Mouse (Mus musculus): ENCODE measurements around the gene Ebi3.

Ebi3 gene

DNA sequence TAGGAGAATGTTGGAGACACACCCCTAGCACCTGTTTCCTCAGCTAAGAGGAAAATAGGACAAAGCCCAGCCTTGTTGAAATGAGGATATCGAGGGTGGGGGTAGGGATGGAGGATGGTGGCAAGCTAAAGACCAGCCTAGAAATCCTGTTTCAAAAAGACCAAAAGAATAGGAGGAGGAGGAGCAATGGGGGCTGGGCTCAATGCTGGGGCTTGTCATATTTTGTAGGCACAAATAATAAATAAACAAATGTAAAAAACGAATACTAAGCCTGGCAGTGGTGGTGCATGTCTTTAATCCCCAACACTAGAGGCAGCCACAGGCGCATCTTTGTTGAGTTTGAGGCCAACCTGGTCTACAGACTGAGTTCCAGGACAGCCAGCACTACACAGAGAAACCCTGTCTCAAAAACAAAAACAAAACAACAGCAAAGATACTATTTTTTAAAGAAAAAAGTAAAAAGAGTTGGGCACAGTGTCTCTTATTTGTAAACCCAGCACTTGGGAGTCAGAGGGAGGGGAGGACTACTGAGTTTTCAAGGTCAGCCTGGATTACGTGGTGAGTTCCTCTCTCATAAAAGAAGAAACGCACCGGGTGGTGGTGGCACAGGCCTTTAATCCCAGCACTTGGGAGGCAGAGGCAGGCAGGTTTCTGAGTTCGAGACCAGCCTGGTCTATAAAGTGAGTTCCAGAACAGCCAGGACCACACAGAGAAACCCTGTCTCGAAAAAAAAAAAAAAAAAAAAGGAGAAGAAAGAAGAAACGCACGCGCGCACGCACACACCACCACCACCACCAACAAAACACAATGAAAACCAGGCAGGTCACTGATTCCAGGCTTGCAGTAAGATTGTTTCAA is 5.5 kb downstream of the Ebi3 start:
- no peak for DNase-seq (ENCODE audit: extremely low read depth, low read depth, low spot score)

DNA sequence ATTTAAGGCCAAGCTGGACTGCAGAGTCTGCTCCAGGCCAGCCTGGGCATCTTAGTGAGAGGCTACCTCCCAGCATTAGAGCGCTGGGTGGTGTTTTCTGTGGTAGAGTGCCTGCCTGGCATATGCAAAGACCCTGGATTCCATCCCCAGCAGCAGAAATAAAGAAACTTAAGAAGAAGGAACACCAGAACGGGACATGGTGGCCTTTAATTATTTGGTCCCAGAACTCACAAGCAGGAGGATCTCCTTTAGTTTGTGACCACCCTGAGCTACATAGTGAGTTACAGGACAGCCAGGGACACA is 6.1 kb downstream of the Ebi3 start:
- no peak for DNase-seq (ENCODE audit: extremely low read depth, low read depth, low spot score)

- DNase-seq (ENCODE audit: extremely low read depth, low read depth, low spot score): peak; percentile 67
These were observed 6.7 kb downstream of the Ebi3 start, which contains the start of gene Yju2 for GRCm38 (mm10) chr17:55958918-55959728. Gene Yju2 (plus strand): TSS chr17:55959099.

DNA sequence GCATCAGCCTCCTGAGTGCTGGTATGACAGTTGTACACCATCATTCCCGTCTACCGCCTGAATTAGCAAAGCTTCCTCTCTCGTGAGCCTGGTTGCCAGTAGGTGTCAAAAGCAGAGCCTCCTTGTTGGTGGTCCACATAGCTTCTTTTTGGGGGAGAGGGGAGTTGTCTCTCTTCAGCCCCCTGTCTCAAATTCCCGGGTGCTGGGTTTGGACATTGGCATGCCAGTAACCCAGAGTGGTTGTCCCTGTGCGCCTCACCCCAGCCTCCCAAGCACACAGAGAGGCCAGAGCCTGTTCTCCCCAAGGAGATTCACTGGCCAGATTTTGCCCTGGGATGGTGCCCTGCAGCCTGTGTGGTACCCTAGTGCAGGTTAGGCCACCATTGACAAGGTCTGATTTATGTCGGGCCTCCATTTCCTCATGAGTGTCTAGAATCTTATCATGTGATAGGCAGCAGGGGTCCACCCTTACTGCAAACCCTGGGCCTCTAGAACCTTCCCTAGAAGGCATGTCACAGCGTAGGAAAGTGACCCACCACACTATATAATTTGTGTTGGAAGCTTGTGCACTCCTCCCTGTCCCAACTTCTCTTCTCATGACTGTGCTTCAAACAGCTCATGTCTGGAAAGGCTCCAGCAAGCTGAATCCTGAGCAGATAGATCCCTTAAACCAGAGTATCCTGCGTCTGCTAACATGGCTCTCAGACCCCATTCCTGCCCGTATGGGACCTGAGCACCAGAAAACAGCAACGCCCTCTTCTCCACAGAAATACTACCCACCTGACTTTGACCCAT is 7.7 kb downstream of the Ebi3 start:
- no peak for DNase-seq (ENCODE audit: extremely low read depth, low read depth, low spot score)

- DNase-seq (ENCODE audit: extremely low read depth, low read depth, low spot score): no peak
These were observed 8.4 kb downstream of the Ebi3 start for GRCm38 (mm10) chr17:55960791-55961190.

DNA sequence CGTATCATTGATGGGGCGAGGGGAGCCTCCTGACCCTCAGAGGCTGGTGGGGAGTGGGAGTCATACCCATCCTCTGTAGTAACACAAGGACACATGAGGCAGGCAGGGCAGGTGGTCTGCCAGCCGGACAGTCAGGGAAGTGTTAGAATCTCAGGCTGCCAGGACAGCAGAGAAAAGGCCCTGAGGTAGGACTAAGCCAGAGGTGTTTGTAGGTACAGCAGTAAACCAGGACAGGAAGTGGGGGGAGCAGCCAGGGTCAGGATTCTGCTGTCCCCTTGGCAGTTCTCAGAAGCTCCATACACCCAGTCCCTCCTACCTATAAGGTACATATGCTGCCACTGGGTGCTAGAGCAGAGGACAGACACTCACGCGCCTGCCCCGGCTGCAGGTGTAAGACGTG is 9.2 kb downstream of the Ebi3 start:
- no peak for DNase-seq (ENCODE audit: extremely low read depth, low read depth, low spot score)

DNA sequence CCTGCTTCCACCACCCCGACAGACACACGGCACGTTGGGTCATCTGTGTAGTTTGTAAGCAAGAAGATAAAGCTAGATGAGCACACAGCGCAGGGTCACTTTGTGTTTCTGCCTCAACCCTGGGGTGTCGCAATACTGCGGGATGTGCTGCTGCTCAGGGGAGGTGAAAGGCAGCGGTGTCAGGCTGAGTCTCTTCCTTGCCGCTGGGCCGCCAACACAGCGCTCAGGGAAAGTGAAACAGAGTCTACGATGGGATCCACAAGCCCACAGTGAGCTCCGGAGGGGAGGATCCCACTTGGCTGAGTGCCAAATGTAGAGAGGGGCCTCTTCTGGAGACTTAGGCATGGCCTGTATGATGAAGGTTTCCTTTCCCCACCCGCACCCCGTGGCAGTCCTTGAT is 10.7 kb downstream of the Ebi3 start:
- DNase-seq (ENCODE audit: extremely low read depth, low read depth, low spot score): no peak

DNA sequence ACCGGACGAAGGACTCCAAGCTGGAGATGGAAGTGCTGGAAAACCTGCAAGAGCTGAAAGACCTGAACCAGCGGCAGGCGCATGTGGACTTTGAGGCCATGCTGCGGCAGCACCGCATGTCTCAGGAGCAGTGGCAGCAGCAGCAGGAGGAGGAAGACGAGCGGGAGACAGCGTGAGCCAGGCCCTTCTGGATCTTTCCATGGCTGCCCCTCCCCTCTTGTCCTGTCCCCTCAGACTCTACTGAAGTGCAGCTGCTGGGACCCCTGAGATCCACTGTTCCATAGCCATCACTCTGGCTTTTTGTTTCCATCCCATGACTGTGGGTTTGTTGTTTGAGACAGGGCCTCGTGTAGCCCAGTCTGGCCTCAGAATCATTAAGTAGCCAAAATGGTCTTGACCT is 12.1 kb downstream of the Ebi3 start:
- no peak for DNase-seq (ENCODE audit: extremely low read depth, low read depth, low spot score)

DNA sequence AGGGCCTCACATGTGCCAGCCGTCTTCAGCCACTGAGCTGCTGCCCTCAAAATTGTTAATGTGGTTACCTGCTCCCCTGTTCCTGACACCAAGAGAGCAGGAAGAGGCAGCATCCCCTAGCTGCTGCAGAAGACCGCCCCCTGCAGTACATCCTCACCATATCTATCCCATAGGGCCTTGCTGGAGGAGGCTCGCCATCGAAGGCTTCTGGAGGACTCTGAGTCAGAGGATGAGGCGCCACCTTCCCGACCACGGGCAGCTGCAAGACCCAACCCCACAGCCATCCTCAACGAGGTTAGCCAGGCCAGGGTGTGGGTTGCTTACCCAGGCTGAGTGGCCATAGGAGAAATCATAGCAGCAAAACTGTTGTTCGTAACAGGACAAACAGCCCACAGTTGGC is 12.6 kb downstream of the Ebi3 start:
- DNase-seq (ENCODE audit: extremely low read depth, low read depth, low spot score): no peak

DNA sequence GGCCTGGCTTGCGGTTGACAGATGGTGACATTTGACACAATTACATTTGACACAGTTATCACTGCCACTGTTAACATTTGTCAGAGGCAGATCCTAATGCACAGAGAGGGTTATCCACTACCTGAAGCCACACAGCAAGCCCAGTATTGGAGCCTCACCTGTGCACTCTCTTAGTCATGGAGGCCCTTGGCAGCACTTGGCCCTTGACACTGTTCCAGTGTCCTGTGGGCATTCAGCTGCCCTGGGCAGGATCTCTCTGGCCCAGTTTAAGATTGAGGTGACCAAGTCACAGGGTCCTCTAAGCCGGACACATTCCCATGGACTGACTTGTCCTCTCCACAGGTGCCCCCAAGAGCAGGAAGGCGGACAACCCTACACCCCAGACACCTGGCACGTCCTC is 14.7 kb downstream of the Ebi3 start:
- no peak for DNase-seq (ENCODE audit: extremely low read depth, low read depth, low spot score)

- DNase-seq (ENCODE audit: extremely low read depth, low read depth, low spot score): no peak
These were observed 15.8 kb downstream of the Ebi3 start for GRCm38 (mm10) chr17:55968210-55968609.

DNA sequence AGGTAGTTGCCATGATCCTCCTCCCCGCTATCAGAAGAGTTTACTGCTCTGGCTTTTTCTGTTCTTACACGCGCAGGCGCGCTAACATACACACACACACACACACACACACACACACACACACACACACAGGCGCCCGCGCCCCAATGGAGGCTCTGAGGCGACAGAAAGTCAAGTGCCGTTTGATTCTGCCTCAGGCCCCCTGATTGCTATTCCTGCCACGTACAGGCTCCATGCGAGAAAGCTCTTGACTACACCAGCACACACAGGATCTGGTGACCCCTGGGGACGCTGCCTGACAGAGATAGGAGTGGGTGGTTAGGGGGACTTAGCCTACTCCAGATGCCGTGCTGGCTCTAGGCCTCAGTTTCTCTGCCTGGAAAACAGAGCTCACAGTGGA is 17.1 kb downstream of the Ebi3 start:
- DNase-seq (ENCODE audit: extremely low read depth, low read depth, low spot score): no peak

DNA sequence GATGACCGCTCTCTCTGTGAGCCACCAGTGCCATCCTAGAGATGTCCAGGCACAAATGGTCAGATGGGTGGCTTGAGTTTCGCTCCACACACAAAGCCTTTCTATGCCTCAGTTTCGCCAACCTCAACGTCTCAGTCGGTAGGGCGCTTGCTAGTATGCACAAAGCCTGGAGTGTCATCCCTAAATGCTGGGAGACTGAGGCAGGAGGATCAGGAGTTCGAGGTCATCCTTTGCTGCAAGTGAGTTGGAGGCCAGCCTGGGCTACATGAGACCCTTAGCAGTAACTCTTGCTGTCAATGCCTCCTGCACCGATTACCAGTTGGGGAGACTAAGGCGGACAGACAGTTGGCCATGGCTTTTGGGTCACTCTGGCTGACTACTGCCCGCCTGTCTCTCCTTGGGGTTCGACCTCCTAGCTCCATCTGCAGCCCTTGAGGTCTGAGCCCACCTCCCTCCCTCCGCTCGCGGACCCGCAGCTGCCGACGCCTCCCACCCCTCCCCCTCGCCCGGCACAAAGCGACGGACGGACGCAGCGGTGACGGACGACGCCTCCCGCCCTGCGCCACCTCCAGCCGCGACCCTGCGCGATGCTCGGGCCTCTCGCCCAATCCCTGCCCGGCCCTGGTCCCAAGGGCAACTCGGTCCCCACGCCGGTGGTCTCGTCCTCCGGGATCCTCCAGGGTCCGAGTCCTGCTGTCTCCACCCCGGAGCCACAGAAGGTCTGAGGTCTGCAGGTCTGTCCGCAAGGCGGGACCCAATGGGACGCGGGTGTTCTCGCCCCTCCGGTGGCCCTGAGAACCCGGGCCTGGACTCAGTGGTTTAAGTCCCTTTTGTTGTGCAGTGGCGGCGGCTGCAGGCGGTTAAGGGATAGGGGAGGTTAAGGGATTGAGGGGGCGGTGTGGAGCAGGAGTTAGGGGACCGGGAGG is 17.8 kb downstream of the Ebi3 start, which contains the start of gene Shd:
TSS of gene Shd (plus strand) at position 502 of the 926 bp plus-strand sequence.
- DNase-seq (ENCODE audit: extremely low read depth, low read depth, low spot score): no peak

GRCm38 (mm10) chr17:55971453-55971852 is 19.0 kb downstream of the Ebi3 start:
- DNase-seq (ENCODE audit: extremely low read depth, low read depth, low spot score): no peak

- no peak for DNase-seq (ENCODE audit: extremely low read depth, low read depth, low spot score)
These were observed 23.9 kb downstream of the Ebi3 start for GRCm38 (mm10) chr17:55976255-55976862.

GRCm38 (mm10) chr17:55977301-55977700 is 24.9 kb downstream of the Ebi3 start:
- no peak for DNase-seq (ENCODE audit: extremely low read depth, low read depth, low spot score)

DNA sequence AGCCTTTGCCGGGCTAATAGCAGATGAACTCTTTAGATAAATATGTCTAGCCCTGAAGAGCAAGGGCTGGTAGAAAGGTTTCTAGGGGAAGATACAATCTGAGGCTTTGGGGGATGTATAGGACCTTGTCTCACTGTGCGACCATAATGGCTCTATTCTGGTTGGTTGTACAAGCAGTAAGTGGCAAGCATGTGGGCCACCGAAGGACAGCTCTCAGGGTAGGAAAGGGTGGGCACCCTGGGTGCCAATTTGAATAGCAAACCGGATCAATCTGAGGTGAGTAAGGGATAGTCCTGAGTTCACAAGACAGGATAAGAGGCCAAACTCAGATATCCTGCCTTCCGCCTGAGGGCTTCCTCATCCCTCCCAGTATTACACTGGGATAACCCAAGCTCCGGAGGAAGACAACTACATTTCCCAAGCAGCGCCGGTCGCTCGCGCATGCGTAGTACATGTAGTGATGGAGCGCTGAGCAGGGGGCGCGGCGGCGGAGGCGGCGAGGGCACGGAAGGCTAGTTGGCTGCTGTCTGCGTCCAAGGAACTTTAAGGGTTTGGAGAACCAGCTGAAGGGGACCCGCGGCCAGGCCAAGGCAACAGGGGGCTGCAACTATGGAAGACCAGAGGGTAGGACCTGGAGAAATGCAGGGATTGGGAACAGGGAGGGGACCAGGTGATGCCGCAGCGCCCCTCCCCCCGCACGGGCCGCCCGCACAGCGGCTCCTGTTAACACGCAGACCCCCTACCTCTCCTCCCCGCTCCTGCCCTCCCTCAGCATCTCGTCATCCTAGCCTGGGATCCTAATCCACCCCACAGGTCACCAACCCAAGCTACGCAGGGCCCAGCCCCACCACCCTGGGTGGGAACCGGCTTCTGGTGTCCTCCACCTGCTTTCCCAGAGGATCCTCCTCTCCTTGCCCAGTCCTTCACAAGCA is 33.9 kb downstream of the Ebi3 start, which contains the start of gene Fsd1:
TSS of gene Fsd1 (plus strand) at position 480 of the 932 bp plus-strand sequence.
- no peak for DNase-seq (ENCODE audit: extremely low read depth, low read depth, low spot score)

GRCm38 (mm10) chr17:55990278-55990898 is 37.9 kb downstream of the Ebi3 start:
- DNase-seq (ENCODE audit: extremely low read depth, low read depth, low spot score): no peak
